Mouse (Mus musculus) small intestine, adult 2 months (tissue): ENCODE results near the gene Syt9. TPM values are rescaled to one million over a fixed set of nuclear protein-coding genes. Genes with fewer than 3 reads are reported as not detected.

Source experiments
- H3K27ac ChIP-seq: fragments of 200-500 bp; 2 replicates; pipeline ENCODE4 v1.5.1; 2012; ENCODE audit warnings: low read depth, low read length, control low read depth, inconsistent platforms; ENCODE audit not compliant: insufficient read depth
- H3K27me3 ChIP-seq: fragments of 200-500 bp; 2 replicates; pipeline ENCODE4 v1.6.1; 2012; ENCODE audit warnings: mild to moderate bottlenecking, moderate library complexity, low read length, inconsistent platforms; ENCODE audit not compliant: control insufficient read depth, insufficient read depth
- H3K36me3 ChIP-seq: fragments of 200-500 bp; 2 replicates; pipeline ENCODE4 v1.6.1; 2012; ENCODE audit warnings: mild to moderate bottlenecking, low read length, control low read depth, inconsistent platforms; ENCODE audit not compliant: control insufficient read depth, insufficient read depth
- H3K4me1 ChIP-seq: fragments of 200-500 bp; 2 replicates; pipeline ENCODE4 v1.6.1; 2012; ENCODE audit warnings: low read length, inconsistent platforms, mixed read lengths; ENCODE audit not compliant: control insufficient read depth, insufficient read depth, insufficient read length
- H3K4me3 ChIP-seq: fragments of 200-500 bp; 2 replicates; pipeline ENCODE4 v1.5.1; 2012; ENCODE audit warnings: low read depth, mild to moderate bottlenecking, control low read depth, inconsistent platforms, low read length, moderate library complexity
- CTCF ChIP-seq: fragments of 200-500 bp; IDR thresholded peaks from 2 replicates; pipeline ENCODE4 v1.5.1; 2012; ENCODE audit warnings: low read depth, mild to moderate bottlenecking, control low read depth, inconsistent platforms, low read length, moderate library complexity, mixed read lengths; ENCODE audit not compliant: insufficient replicate concordance, insufficient read length; ENCODE audit errors: extremely low read depth
- POLR2A ChIP-seq: fragments of 200-500 bp; IDR thresholded peaks from 2 replicates; pipeline ENCODE4 v1.6.1; 2012; ENCODE audit warnings: low read depth, mild to moderate bottlenecking, control low read depth, inconsistent platforms, low read length, moderate library complexity
- whole genome bisulfite sequencing: fragments of 180-500 bp; shearing (Covaris S2); methylation state at CpG from one replicate; pipeline ENCODE4 v1.1.7; 2018; 5-methylcytosine and 5-hydroxymethylcytosine counted together
- polyA plus RNA-seq: library from polyadenylated mRNA; depleted of rRNA; stranded (reverse); fragments of >200 nt; gene quantifications from 2 replicates; pipeline ENCODE4 v1.2.3, GENCODE M21; 2012

The Syt9 gene
- polyA plus RNA-seq, 1 experiment = 0.28 TPM

GRCm38 (mm10) chr7:107414928-107415327, 44.4 kb downstream of the Syt9 start:
- H3K27me3 ChIP-seq = no peaks in the 10 kb centered on the region
- no peak overlapping the region for H3K4me3 ChIP-seq
- WGBS = 86% methylated on average over 6 of the region's 6 CpGs
- H3K36me3 ChIP-seq = no peaks in the 10 kb centered on the region
- no peaks in the 10 kb centered on the region for H3K4me1 ChIP-seq
- no peak overlapping the region for H3K27ac ChIP-seq
- TF ChIP-seq POLR2A = no peak
- no peak for TF ChIP-seq CTCF

GRCm38 (mm10) chr7:107417043-107417850, 46.7 kb downstream of the Syt9 start:
- H3K36me3 ChIP-seq = no peaks in the 10 kb centered on the region
- no peaks in the 10 kb centered on the region for H3K4me1 ChIP-seq
- WGBS = 58% methylated on average over 3 of the region's 3 CpGs
- no peak overlapping the region for H3K27ac ChIP-seq
- TF ChIP-seq CTCF = no peak
- no peak for TF ChIP-seq POLR2A
- no peak overlapping the region for H3K4me3 ChIP-seq
- H3K27me3 ChIP-seq = no peaks in the 10 kb centered on the region

- H3K27me3 ChIP-seq = no peaks in the 10 kb centered on the region
- no peak overlapping the region for H3K4me3 ChIP-seq
- 83% methylated on average over 3 of the region's 3 CpGs for WGBS
- no peaks in the 10 kb centered on the region for H3K36me3 ChIP-seq
- no peaks in the 10 kb centered on the region for H3K4me1 ChIP-seq
- H3K27ac ChIP-seq = no peak overlapping the region
- TF ChIP-seq CTCF (no peak), POLR2A (no peak)
Observed at GRCm38 (mm10) chr7:107437381-107437780, 66.9 kb downstream of the Syt9 start.

- Histone ChIP-seq H3K4me1 (no peaks in the 10 kb centered on the region), H3K4me3 (no peak overlapping the region), H3K27ac (no peak overlapping the region), H3K36me3 (no peaks in the 10 kb centered on the region), H3K27me3 (no peaks in the 10 kb centered on the region)
- TF ChIP-seq POLR2A (no peak), CTCF (no peak)
Observed at GRCm38 (mm10) chr7:107444579-107444978, 74.1 kb downstream of the Syt9 start.

GRCm38 (mm10) chr7:107454660-107455059, 84.1 kb downstream of the Syt9 start:
- Histone ChIP-seq H3K4me1 (no peaks in the 10 kb centered on the region), H3K4me3 (no peak overlapping the region), H3K27me3 (no peaks in the 10 kb centered on the region), H3K36me3 (no peaks in the 10 kb centered on the region), H3K27ac (no peak overlapping the region)
- WGBS = 67% methylated on average over 2 of the region's 2 CpGs
- TF ChIP-seq POLR2A = no peak

DNA sequence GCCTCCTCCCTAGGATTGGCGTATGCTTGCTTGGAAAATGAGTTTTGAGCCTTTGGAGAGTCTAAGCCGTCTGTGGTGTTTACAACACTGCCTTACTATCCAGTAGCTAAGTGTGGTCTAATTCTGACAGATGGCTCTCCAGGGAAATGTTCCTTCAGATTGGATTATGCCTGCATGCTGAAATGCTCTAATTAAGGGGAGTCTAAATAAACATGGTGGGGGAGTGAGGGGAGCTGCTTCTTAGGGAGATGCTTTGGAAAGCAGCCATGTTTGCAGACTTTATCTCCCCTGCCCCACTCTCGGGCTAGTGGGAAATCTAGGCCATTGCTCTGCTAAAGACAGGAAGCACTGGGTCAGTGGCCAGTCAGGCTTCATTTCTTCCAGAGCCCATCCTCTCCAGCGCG, 84.6 kb downstream of the Syt9 start:
- TF ChIP-seq POLR2A (no peak), CTCF (no peak)
- Histone ChIP-seq H3K36me3 (no peaks in the 10 kb centered on the region), H3K4me1 (no peaks in the 10 kb centered on the region), H3K4me3 (no peak overlapping the region), H3K27ac (no peak overlapping the region), H3K27me3 (no peaks in the 10 kb centered on the region)
- 62% methylated on average over 5 of the region's 5 CpGs for WGBS

DNA sequence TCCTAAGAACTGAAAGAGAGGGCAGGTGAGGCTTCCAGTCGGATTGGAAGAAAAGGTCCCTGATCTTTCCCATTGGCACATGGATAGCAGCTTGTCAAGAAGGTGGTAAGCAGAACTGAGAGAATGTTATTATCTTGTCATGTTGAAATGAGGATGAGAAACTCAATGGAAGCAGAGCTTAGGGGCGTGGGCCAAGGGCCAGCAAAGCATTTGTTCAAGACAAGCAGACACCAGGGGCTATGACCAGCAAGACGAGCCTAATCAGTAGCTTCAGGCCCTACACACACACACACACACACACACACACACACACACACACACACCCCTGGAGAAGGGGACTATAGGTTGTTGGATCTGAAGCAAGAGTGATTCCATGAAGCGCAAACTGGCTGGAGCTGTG, 90.6 kb downstream of the Syt9 start:
- 80% methylated on average over 4 of the region's 4 CpGs for WGBS
- TF ChIP-seq POLR2A (no peak), CTCF (no peak)
- no peaks in the 10 kb centered on the region for H3K27me3 ChIP-seq

More for the DNA sequence above, 90.6 kb downstream of the Syt9 start:
- Histone ChIP-seq H3K4me1 (no peaks in the 10 kb centered on the region), H3K36me3 (no peaks in the 10 kb centered on the region), H3K27ac (no peak overlapping the region), H3K4me3 (no peak overlapping the region)
